Mouse (Mus musculus) liver, postnatal 0 days (tissue): Measurements from ENCODE around the gene Fam20b.

Experiments used
- CTCF ChIP-seq: sonication (generic); IDR thresholded peaks from 2 replicates; pipeline ENCODE4 v1.5.1; 2016; ENCODE audit warnings: antibody characterized with exemption, low read depth
- EP300 ChIP-seq: IDR thresholded peaks from 2 replicates; pipeline ENCODE4 v1.6.1; 2016; ENCODE audit warnings: antibody characterized with exemption, low read depth, mild to moderate bottlenecking

- no peak for TF ChIP-seq EP300
- no peak for TF ChIP-seq CTCF
These were observed 44.4 kb upstream of the Fam20b start for GRCm38 (mm10) chr1:156763280-156763679.
